Mouse (Mus musculus) T-helper 17 cell (primary cell): ENCODE results near the gene Fmnl3.

Experiments
- in situ Hi-C, 2 experiments: fragments of 300-600 bp; cut with MboI, MseI; formaldehyde crosslinking; loops; 1 replicate in 1 of 2; 2 replicates in 1 of 2; pipeline ENCODE4 v1.15.1; 2025; ENCODE audit warnings: high pct_unique_total_duplicates in 2 of 2

Gene Fmnl3

DNA sequence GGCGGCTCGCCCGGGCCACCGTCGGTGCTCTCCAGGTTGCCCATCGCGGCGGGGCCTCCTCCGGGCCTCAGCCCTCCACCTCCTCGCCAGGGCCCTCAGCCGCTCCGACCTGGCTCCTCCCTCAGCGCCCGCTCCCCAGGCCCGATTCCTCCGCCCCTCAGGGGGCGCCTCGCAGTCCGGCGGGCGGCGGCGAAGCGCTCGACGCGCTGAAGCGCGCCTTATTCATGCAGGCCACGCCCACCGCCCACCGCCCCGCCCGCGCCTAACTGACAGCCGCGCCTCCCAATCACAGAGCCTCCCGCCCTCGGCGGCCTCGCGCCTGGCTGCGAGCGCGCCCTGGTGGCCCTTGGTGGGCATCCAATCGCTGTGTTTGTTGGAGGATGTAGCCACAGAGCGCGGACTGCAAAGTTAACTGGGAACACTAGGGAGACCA lies at the start of gene Fmnl3:
Fmnl3 (minus strand) TSS at position 224 of the 433 bp plus-strand sequence.
- in situ Hi-C loops, result no loop called here

GRCm38 (mm10) chr15:99417692-99418271 lies 47.5 kb upstream of the Fmnl3 start:
- in situ Hi-C loops, result no loop called here

DNA sequence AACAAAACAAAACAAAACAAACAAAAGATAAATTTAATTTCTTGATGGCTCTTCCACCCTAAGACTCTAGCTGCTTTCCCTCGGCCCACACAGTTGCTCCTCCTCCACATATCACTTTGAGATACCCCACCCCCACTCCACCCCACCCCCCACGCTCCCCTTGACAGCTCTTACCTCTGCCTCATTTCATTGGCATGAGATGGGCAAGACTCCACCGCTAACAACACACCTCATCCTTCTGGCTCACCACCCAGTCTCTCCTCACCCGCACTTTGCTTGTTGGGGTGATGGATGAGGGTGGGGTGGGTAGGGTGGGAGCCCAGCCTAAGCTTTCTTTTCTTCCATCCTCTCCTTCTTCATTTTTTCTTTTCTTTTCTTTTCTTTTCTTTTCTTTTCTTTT lies 46.7 kb upstream of the Fmnl3 start:
- in situ Hi-C loops, result no loop called here

DNA sequence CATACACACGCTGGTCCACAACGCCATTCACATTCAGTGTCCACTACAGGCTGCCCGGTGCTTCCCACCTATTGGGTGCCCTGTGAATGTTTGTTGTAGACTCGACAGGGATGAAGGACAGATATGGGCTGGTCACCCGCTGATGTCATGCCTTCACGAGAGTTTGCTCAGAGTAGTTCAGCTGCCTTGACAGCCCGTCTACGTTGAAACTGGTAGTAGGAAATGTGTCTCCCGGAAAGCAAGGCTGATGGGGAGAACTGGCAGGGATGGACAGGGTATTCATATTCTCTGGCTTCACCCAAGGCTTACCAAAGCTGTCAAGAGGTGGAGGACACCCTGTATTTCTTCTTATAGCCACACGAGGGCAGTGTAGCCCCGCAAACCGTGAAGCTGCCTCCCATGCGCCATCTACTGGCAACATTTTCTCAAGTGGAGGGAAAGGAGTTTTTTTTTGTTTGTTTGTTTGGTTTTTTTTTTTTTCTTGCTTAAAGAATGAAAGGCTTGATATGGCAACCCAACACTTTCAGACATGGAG lies 46.1 kb upstream of the Fmnl3 start:
- in situ Hi-C loops, result no loop called here

DNA sequence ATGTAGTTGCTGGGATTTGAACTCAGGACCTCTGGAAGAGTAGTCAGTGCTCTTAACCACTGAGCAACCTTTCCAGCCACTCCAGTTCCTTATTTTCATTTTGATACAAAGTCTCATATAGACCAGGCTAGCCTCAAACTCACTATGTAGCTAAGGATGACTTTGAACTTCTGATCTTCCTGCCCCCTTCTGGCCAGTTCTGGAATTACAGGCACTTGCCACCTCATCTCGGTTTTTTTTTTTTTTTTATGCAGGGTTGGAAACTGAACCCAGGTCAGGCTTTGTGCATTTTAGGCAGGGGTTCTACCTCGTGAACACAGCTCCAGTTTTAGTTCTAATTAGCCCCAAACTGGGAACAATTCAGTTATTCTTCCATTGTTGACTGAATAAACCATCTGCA lies 45.5 kb upstream of the Fmnl3 start:
- in situ Hi-C loops, result no loop called here

DNA sequence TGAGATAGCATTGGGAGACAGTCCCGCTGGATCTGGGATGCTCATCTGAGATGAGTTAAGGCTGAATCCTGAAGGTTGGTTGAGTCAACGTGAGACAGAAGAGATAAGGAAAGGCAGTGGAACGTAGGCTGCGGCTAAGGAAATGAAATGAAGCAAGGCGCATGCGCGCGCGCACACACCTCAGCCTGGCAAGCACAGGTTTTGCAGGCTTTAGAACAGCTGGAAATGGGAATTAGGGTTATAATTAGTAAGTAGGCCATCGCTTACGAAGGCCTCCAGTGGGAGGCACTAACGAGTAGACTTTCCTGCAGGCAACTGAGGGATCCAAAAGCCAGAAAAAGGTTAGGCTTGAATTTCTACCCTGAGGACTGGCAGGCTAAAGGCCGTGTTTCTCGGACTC lies 41.5 kb upstream of the Fmnl3 start:
- in situ Hi-C loops, result no loop called here

DNA sequence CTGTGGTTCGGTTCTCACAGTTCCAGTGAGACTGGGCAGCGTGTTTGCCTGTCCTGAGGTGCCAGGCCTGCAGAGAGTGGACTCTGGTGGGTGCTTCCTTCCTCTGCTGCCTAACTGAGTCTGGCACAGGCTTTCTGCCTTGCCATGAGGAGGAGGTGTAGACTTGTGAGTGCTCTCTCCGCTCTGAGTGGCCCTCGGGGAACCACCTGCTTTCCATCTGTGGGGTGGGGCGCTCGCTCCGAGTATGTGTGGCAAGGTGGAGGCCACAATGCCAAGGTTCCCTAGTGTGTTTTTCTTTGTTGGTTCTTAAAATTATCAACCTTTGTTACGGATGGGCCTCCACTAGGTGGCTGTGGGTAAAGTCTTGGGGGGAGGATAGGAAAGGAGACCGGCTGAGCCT lies 38.6 kb upstream of the Fmnl3 start:
- in situ Hi-C loops, result no loop called here

GRCm38 (mm10) chr15:99406986-99407570 lies 36.8 kb upstream of the Fmnl3 start:
- in situ Hi-C loops, result no loop called here

- in situ Hi-C loops, result no loop called here
These were observed 34.9 kb upstream of the Fmnl3 start for GRCm38 (mm10) chr15:99405150-99405549.

- in situ Hi-C loops, result no loop called here
These were observed 33.0 kb upstream of the Fmnl3 start for GRCm38 (mm10) chr15:99403159-99403889.

DNA sequence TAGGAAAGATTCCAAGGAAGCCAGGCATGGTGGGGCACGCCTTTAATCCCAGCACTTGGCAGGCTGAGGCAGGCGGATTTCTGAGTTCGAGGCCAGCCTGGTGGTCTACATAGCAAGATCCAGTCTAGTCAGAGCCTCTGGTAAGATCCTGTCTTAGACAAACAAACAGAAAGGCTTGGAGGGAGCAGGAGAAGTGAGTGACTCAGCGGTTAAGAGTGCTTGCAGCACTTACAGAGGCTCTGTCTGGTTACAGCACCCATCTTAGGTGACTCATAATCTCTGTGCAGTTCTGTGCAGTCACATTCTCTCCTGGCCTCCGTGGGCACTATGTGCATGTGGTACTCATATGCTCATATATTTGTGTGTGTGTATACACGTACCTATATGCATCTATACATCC lies 30.3 kb upstream of the Fmnl3 start:
- in situ Hi-C loops, result no loop called here

DNA sequence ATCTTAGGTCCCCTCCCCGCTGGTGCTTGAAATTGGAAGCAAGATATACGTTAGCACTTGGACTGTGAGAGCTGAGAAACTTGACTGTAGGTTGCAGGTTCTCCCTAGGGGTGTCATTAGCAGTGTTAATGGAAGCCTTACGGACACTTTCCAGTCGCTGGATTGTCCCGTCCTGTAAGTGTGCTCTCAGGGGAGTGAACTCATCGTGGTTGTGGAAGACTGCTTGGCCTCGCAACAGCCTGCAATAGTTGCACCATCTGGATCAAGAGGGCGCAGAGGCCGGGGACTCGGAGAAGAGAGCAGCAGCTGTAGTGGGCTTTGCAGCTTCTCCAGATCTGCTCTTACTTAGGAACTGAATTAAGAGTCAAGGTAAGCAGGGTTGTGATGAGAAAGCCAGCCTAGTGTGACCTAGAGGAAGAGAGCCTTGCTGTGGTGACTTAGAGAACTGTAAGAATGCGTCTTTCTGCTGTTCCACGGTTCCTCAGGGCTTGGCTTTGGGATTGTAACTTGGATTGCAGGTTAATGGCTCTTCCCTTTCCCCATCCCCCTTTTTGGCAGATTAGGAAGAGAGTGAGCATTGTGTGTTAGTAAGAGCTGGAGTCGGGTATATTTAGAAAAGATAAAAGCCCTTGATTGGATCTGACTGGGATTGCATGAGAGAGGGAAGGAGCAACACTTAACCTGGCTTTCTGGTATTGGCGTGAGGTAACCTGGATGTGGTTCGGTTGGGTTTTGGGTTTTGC lies 29.4 kb upstream of the Fmnl3 start:
- in situ Hi-C loops, result no loop called here

DNA sequence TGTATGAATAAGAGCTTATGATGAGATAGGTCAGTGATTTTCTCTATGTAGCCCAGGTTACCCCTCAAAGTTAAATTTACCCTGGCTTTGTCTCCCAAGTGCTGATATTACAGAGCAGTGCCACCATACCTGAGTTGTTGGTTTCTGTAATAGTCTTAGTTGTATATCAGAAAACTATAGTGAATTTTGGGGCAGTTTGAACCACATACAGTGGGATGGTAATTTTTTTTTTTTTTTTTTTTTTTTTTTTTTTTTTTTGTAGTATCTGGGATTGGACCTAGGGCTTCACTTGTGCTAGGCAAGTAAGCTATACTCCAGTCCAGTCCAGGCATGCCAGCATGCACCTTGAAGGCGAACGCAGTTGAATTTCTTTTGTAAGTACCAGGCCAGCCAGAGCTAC lies 27.3 kb upstream of the Fmnl3 start:
- in situ Hi-C loops, result no loop called here

GRCm38 (mm10) chr15:99396875-99397274 lies 26.6 kb upstream of the Fmnl3 start:
- in situ Hi-C loops, result no loop called here

GRCm38 (mm10) chr15:99396462-99396861 lies 26.2 kb upstream of the Fmnl3 start:
- in situ Hi-C loops, result no loop called here

GRCm38 (mm10) chr15:99393386-99394252 lies 23.3 kb upstream of the Fmnl3 start:
- in situ Hi-C loops, result no loop called here

- in situ Hi-C loops, result no loop called here
These were observed 22.5 kb upstream of the Fmnl3 start, which contains the start of gene Tmbim6 for GRCm38 (mm10) chr15:99392486-99393385. Tmbim6 (plus strand) TSS chr15:99392882.

DNA sequence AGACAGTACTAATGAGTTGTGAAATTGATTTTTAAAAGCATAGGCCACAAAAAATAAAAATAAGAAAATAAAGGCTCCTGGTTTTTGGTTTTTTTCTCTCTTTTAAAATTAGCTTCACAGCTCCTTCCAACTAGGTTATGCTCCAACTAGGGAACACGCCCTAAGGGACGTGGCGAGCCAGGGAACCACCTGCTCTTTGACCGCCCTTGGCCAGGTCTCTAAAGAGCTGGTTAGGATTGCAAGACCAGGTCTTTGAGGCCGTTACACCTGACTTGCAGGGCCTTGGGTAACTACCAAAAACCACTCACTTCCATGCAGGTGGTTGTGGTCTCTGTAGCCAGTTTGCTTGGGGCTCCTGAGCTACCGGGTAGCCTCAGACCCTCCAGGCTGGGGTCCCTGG lies 21.7 kb upstream of the Fmnl3 start:
- in situ Hi-C loops, result no loop called here

GRCm38 (mm10) chr15:99390472-99391401 lies 20.5 kb upstream of the Fmnl3 start:
- in situ Hi-C loops, result no loop called here
